Mouse (Mus musculus): ENCODE measurements around the gene Cd68.

- TF ChIP-seq GATA1 (IDR thresholded peaks at IDR 0.05; ENCODE audit: low read length): no peak
- no peak for TF ChIP-seq TAL1 (IDR thresholded peaks at IDR 0.05; ENCODE audit: low read length)
Observed at GRCm38 (mm10) chr11:69681314-69682208, 15.6 kb upstream of the Cd68 start, which contains the start of gene Senp3.
